Mouse (Mus musculus) right cerebral cortex, postnatal 4 days (tissue): ENCODE data around the gene H2-DMb2.

Source experiments
- DNase-seq: peaks from one replicate; pipeline ENCODE4 v3.0.0-alpha.2; 2022

The H2-DMb2 gene

DNA sequence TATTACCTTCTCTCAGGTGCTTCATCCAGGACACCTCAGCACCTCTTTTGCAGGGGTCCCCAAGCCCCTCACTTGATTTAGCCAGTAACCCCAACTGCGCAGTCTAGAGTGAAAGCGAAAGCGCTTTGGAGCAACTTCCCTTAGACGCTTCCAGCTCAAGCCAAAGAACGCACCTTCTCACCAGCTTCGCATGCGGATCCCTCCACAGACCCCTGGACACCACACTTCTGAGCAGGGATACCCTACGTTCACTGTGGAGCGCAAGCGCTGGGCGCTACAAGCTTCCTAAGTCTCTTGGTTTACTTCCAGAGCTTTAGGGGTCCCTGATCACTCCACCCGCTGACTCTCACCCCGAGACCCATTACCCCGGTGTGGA is 43.8 kb downstream of the H2-DMb2 start:
- DNase-seq = no peak

DNA sequence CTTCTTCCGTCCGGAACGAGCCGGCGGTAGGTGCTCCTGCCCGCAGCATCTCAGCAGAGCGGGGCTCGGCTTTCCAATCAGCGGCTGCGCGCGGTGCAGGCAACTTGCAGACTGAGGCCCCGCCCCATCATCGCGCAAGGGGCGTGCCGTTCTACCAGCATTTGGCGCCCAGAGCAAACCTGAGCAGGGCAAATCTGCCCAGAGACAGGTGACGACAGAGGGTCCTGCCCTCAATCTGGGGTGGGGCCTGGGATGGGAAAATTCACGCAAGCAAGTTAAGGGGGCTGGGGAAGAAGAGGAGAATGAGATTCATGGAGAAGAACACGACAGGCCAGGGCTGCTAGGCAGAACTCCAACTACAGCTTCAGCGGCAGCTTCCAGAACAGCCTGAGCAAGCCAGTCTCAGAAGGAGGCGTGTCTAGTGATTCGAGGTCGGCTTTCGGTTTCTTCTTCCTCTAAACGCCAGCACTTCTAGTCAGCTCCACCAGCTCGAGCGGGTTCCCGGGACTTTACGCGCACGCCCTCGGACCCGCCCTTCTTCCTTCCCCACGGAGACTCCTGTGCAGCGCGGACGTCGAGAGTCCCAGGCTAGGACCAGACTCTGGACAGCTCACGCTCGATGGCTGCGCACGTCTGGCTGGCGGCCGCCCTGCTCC is 44.3 kb downstream of the H2-DMb2 start, which contains the start of the genes Tap1 and Psmb9:
Gene Tap1, plus strand, starts transcription at position 293 of the 656 bp plus-strand sequence.
Gene Psmb9, minus strand, starts transcription at position 504 of the 656 bp plus-strand sequence.
- DNase-seq = peak; percentile 93

DNA sequence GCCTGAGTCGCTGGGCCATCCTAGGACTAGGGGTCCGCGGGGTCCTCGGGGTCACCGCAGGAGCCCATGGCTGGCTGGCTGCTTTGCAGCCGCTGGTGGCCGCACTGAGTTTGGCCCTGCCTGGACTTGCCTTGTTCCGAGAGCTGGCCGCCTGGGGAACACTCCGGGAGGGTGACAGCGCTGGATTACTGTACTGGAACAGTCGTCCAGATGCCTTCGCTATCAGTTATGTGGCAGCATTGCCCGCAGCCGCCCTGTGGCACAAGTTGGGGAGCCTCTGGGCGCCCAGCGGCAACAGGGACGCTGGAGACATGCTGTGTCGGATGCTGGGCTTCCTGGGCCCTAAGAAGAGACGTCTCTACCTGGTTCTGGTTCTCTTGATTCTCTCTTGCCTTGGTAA is 44.9 kb downstream of the H2-DMb2 start:
- DNase-seq = no peak

DNA sequence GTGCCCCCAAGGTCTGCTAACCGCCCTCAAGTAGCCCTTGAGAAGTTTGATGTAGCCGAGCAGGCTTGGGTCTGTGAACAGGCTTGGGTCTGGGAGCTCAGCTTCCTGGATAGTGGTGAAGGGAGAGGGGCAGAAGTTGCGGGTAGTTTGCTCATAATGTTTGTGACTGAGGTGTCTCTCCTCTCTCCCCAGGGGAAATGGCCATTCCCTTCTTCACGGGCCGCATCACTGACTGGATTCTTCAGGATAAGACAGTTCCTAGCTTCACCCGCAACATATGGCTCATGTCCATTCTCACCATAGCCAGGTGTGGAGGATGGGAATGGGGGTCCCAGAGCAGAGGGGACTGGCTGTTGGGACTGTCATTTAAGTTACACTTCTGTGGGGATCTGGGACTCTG is 45.9 kb downstream of the H2-DMb2 start:
- DNase-seq = no peak

DNA sequence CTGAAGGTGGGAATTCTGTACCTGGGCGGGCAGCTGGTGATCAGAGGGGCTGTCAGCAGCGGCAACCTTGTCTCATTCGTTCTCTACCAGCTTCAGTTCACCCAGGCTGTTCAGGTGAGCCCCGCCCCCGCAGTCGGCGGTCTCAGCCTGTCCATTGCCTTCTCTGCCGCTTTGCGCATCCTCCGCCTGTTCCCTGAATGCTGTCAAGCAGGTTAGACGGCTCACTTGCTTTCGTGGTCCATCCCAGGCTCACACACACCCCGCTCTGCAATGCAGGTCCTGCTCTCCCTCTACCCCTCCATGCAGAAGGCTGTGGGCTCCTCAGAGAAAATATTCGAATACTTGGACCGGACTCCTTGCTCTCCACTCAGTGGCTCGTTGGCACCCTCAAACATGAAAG is 49.7 kb downstream of the H2-DMb2 start:
- DNase-seq = no peak

DNA sequence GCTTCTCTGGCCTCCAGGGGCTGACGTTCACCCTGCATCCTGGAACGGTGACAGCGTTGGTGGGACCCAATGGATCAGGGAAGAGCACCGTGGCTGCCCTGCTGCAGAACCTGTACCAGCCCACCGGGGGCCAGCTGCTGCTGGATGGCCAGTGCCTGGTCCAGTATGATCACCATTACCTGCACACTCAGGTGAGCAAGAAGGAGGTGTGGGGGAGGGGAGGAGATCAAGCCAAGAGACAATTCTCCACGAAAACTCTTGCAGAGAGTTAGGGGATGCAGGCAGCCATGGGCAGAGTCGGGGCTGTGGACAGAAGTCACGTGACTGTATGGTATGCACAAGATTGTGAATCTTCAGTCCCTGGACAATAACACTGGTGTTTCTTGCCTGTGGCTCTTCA is 50.4 kb downstream of the H2-DMb2 start:
- DNase-seq = no peak

DNA sequence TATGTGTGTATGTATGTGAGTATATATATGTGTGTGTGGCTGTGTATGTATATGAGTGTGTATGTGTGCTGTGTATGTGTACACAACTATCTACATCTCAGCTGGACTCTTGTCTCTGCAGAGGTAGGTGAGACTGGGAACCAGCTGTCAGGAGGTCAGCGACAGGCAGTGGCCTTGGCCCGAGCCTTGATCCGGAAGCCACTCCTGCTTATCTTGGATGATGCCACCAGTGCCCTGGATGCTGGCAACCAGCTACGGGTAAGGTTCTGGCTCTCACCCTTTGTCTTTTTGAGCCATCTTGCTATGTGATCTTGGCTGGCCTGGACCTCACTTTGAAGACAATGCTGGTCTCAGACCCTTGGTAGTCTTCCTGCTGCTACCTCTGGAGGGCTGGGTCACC is 51.6 kb downstream of the H2-DMb2 start:
- DNase-seq = no peak

DNA sequence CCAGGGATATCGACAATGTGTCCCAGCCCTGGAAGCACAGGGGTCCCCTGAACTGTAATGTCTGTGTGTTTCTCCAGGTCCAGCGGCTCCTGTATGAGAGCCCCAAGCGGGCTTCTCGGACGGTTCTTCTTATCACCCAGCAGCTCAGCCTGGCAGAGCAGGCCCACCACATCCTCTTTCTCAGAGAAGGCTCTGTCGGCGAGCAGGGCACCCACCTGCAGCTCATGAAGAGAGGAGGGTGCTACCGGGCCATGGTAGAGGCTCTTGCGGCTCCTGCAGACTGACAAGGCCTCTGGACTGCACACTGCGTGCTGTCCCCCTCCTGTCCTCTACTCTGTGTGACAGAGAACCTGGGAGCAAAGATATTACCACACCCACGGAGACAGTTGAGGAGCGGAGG is 53.4 kb downstream of the H2-DMb2 start:
- DNase-seq = no peak

DNA sequence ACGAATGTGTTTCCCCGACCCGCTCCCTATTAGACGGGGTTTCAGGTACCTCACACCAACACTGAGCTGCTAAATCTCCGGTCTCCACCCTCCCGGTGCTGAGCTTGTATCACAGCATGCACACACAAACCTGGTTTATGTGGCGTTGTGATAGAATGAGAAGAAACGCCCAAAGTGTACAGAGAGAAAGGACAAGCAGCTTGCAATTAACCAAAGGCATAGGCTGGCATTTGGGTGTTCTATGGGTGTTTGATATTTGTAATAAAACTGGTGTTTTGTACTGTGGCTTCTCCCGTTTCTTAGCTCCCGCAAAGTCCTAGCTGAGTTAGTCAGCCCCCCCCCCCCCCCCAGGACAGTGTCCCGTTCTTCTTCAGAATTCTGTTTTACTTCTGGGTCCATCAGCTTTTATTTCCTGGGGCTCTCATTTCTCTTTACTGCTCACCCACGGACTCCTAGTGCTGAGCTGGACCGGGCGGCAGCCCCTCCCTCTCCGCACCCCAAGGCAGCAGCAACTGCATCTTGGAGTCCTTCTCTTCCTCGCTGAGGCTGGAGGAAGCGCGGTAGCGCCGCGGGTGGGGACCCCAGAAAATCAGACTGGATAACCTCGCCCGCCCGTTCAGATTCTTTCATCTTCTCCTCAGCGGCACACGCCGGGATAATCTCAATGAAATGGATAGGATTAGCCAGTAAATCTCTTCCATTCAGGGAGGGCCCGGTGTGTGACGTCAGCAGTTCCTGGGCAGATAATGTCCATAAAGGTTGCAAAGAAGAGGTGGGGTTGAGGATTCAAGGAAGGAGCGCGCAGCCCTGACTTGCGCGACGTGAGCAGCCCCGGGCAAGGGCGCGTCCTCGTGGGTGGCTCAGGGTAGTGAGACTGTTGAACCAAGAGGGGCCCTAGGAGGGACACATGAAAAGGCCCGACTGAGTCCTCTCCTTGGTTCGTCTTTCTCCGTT is 54.1 kb downstream of the H2-DMb2 start, which contains the start of gene Psmb8:
Gene Psmb8, plus strand, starts transcription at position 781 of the 954 bp plus-strand sequence.
- peak; percentile 78 for DNase-seq

DNA sequence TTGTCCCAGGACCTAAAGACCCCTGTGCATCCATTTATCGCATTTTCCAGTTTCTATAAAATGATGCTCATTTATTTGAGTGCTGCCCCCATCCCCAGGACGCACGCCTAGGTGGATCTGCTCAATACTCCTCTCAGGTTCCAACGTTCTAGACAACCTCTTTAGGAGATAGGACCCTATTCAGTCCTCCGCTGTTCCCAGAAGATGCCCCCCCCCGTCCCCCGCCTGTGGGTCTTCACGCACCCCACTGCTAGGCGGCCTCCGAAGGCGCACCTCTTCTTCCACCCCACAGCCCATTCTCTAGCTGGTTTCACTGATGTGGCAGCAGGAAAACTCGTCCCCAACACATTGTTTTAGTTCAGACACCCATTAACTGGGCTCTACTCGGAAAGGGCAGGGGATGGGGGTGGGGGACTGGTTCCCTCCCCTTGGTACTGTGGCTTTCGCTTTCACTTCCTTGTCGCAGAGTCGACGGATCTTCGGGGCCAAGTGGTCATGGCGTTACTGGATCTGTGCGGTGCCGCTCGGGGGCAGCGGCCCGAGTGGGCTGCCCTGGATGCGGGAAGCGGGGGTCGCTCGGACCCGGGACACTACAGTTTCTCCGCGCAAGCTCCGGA is 54.9 kb downstream of the H2-DMb2 start:
- DNase-seq = no peak

DNA sequence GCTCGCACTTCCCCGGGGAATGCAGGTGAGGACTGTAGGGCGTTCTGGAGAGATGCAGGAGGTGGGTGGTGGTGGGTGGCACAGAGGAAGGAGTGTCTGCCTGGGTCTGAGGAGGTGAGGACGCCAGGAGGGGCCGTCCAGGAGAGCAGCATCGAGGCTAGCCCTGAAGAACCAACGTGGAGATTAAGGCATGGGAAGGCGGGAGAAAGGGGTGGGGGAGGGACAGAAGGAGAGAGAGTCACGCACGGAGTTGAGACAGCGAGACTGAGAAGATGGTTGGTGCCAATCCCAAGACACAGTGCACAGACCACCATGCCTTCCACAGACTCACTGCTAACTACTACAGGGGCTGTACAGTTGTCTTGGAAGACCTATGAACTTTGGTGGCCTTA is 55.4 kb downstream of the H2-DMb2 start:
- no peak for DNase-seq

DNA sequence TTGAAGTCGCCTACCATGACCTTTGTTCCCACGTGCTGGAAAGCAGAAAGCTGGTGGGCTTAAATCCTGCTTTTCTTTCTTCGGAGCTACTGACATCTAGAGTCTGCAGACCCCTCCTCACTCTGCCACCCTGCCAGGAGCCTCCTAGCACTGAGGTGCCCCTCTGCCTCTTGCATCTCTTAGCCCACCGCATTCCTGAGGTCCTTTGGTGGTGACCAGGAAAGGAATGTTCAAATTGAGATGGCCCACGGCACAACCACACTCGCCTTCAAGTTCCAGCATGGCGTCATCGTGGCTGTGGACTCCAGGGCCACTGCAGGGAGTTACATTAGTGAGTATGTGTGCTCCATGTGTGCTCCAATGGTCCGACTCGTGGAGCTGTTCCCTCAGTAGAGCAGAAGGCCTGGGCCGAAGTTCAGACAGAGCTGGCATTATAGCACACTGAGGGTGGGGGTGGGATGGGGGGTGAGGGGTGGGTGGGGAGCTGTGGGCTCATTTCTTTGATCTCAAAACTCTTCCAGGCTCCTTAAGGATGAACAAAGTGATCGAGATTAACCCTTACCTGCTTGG is 56.0 kb downstream of the H2-DMb2 start:
- no peak for DNase-seq

DNA sequence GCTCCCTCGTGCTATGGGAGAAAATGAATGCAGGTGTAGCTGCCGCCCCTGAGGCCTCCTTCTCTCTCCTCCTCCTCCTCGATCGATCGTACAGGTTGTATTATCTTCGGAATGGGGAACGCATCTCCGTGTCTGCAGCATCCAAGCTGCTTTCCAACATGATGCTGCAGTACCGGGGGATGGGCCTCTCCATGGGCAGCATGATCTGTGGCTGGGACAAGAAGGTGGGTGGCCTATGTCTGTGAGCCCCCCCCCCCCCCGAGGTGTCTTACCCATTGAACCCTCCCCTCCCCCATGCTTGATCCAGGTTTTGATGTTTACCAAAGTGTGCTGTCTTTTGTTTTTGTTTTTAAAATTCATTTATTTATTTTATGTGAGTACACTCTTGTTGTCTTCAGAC is 56.9 kb downstream of the H2-DMb2 start:
- no peak for DNase-seq

DNA sequence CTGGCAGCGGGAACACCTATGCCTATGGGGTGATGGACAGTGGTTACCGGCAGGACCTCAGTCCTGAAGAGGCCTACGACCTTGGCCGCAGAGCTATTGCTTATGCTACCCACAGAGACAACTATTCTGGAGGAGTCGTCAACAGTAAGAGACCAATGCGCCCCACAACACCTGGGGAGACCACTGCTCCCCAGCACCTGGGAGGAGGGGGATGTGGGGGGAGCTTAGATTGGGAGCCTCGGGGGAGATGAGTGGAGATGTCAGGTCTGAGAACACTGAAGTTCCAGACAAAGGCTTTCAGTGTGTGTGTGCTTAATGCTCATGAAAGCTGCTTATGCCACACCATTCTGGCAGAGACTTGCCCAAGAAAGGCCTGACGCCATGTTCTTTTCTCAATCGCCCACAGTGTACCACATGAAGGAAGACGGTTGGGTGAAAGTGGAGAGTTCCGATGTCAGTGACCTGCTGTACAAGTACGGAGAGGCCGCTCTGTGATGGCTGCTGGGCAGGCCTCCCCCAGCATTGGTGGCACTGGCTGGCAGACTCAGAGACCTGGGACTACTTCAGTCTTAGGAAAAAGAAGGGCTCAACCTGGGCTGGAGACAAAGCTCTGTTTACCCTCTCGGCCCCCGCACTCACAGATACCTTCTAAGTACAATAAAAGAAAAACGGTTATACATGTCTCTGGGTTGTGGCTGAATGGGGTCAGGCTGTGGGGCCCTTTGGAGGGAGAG is 57.8 kb downstream of the H2-DMb2 start:
- no peak for DNase-seq
